Comparison of ENCODE assay signal across 10 mouse cellular contexts in genomic region chr12:84069582-84069981, GRCm38 (mm10). TPM values are rescaled to one million over a fixed set of nuclear protein-coding genes. Genes with fewer than 3 reads are reported as not detected.
DNase-seq lines count a peak whose midpoint lies in the region; ATAC-seq and TF ChIP-seq lines count a peak whose summit lies in the region.
"Not testable (repeated sequence)": the region's sequence is repeated elsewhere in the genome, so short reads cannot be mapped to it uniquely, and the experiment has no call there.
"Had no signal": no experiment of that assay in that cellular context is flagged by ENCODE, and none has a peak within 500 bp of the region (broad histone marks: within the 10 kb centered on the region; RNA-seq: fewer than 3 reads in every experiment).

No protein-coding gene starts in this region.

- H3K4me3 ChIP-seq in embryonic facial prominence, embryonic 13.5 days, result peak overlapping the region; percentile 45
- not testable (repeated sequence) for H3K4me3 ChIP-seq in heart, adult 2 months; lung, adult 2 months (replicated peaks; ENCODE audit: extremely low read depth, low read depth, low read length)
- peak overlapping the region; percentile 33 for H3K4me3 ChIP-seq in intestine, embryonic 14.5 days (ENCODE audit: low read depth, low read length)
- H3K4me3 ChIP-seq in olfactory bulb, adult 2 months (ENCODE audit: insufficient read depth, low read depth, low read length), result peak overlapping the region; percentile 44

- not testable (repeated sequence) for TF ChIP-seq EP300 in heart, adult 2 months (IDR thresholded peaks at IDR 0.05; ENCODE audit: insufficient read depth, low read depth, low read length)

- H3K4me1 ChIP-seq in embryonic facial prominence, embryonic 13.5 days; heart, adult 2 months (ENCODE audit: control insufficient read depth, insufficient read depth, low read length); intestine, embryonic 14.5 days (replicated peaks; ENCODE audit: control insufficient read depth, insufficient read depth, low read length); lung, adult 2 months (ENCODE audit: control insufficient read depth, insufficient read depth, low read length); olfactory bulb, adult 2 months (ENCODE audit: control insufficient read depth, insufficient read depth, low read length): not testable (repeated sequence)

- not testable (repeated sequence) for H3K9me3 ChIP-seq in embryonic facial prominence, embryonic 13.5 days; intestine, embryonic 14.5 days (ENCODE audit: control insufficient read depth, low read length)

- peak overlapping the region; percentile 69 for H3K4me2 ChIP-seq in embryonic facial prominence, embryonic 13.5 days
- H3K4me2 ChIP-seq in intestine, embryonic 14.5 days (ENCODE audit: low read length), result peak overlapping the region; percentile 57

- H3K27ac ChIP-seq in embryonic facial prominence, embryonic 13.5 days; heart, adult 2 months; intestine, embryonic 14.5 days (ENCODE audit: low read depth); olfactory bulb, adult 2 months (ENCODE audit: insufficient read depth, low read depth, low read length): not testable (repeated sequence)

- 3% methylated on average over 42 of the region's 52 CpGs for WGBS in embryonic facial prominence, embryonic 13.5 days
- 3% methylated on average over 44 of the region's 52 CpGs for WGBS in heart, adult 2 months
- under 1% methylated on average over 37 of the region's 52 CpGs for WGBS in intestine, embryonic 14.5 days
- WGBS in lung, adult 2 months, result 3% methylated on average over 48 of the region's 52 CpGs
- WGBS in olfactory bulb, adult 2 months, result 2% methylated on average over 52 of the region's 52 CpGs

- TF ChIP-seq POLR2A in heart, adult 2 months (IDR thresholded peaks at IDR 0.05; ENCODE audit: insufficient read depth, low read depth, low read length); lung, adult 2 months (IDR thresholded peaks at IDR 0.05; ENCODE audit: borderline replicate concordance, extremely low read depth, low read depth, low read length); olfactory bulb, adult 2 months (IDR thresholded peaks at IDR 0.05; ENCODE audit: insufficient read depth, low read depth, low read length): not testable (repeated sequence)

- TF ChIP-seq CTCF in heart, adult 2 months (IDR thresholded peaks at IDR 0.05); lung, adult 2 months (IDR thresholded peaks at IDR 0.05; ENCODE audit: insufficient read depth, low read length); olfactory bulb, adult 2 months (IDR thresholded peaks at IDR 0.05; ENCODE audit: insufficient read depth, low read depth, low read length): not testable (repeated sequence)

- peak; percentile 25 for DNase-seq in adrenal gland, adult 8-10 months
- DNase-seq in heart, adult 2 months, result peak; percentile 44 to 45
- peak; percentile 56 for DNase-seq in intestine, embryonic 14.5 days (ENCODE audit: low spot score)
- peak; percentile 30 to 47 for DNase-seq in layer of hippocampus, postnatal 36 days
- peak; percentile 21 for DNase-seq in lung, adult 2 months
- DNase-seq in thymus, postnatal 25 days, result peak; percentile 43

- H3K9ac ChIP-seq in embryonic facial prominence, embryonic 13.5 days, result 0 out of 2 replicates have a peak overlapping the region, but pooled peaks have one; percentile 49
- H3K9ac ChIP-seq in heart, adult 2 months (ENCODE audit: low read depth, low read length); intestine, embryonic 14.5 days (ENCODE audit: low read length): not testable (repeated sequence)

- H3K36me3 ChIP-seq in embryonic facial prominence, embryonic 13.5 days; heart, adult 2 months (ENCODE audit: control insufficient read depth, insufficient read depth, low read length); intestine, embryonic 14.5 days (ENCODE audit: control insufficient read depth, insufficient read depth, low read length): not testable (repeated sequence)

- intact Hi-C loops in heart, adult 2 months (cut with DNase I), result loop anchor here (10.0 kb wide), 1 partner anchor 175 kb away; no protein-coding TSS in a partner anchor

- not testable (repeated sequence) for ATAC-seq in embryonic facial prominence, embryonic 13.5 days (ENCODE audit: insufficient number of reproducible peaks, insufficient read depth, low FRiP score, low TSS enrichment, low read depth); intestine, embryonic 14.5 days (replicated peaks; ENCODE audit: low FRiP score, low TSS enrichment, low read depth)

- H3K79me2 ChIP-seq in heart, adult 2 months (replicated peaks; ENCODE audit: control insufficient read depth, insufficient read depth, low read length), result not testable (repeated sequence)

- peaks cover 40% of the 10 kb centered on the region for H3K27me3 ChIP-seq in embryonic facial prominence, embryonic 13.5 days
- not testable (repeated sequence) for H3K27me3 ChIP-seq in heart, adult 2 months (ENCODE audit: control insufficient read depth, insufficient read depth, low read length)
- H3K27me3 ChIP-seq in intestine, embryonic 14.5 days (replicated peaks; ENCODE audit: control insufficient read depth, insufficient read depth, low read length), result peaks cover 28% of the 10 kb centered on the region

RNA-seq across cellular contexts. Expression of gene Acot5, which starts 0.5 kb away (rescaled TPM):
- under 1 TPM in 2 of 4 experiments, not detected in 2; 0.23 to 0.49 TPM for total RNA-seq in adrenal gland, adult 8-10 months (2022)
- 0.18 TPM in 1 of 2 replicates, not detected in the other for polyA plus RNA-seq in embryonic facial prominence, embryonic 13.5 days (2015; fragmentation: Nextera tagmentation; extraction: Ambion mirVana)
- not detected for total RNA-seq in heart, adult 2 months (2021)
- polyA plus RNA-seq in heart, adult 2 months (2012; rRNA removed), result not detected in 2 replicates
- not detected in 2 replicates for polyA plus RNA-seq in intestine, embryonic 14.5 days (2014; fragmentation: Nextera tagmentation; extraction: Ambion mirVana)
- 1 to 10 TPM; 7.9 to 9.1 TPM for total RNA-seq in layer of hippocampus, postnatal 36 days (2021)
- polyA plus RNA-seq in lung, adult 2 months (2012; rRNA removed), result not detected in 2 replicates
- not detected in 2 replicates for polyA plus RNA-seq in olfactory bulb, adult 2 months (2012; ENCODE audit: insufficient read depth, insufficient read length, low replicate concordance, missing spikeins)
- total RNA-seq: heart, postnatal 25 days had no signal

RNA-seq across cellular contexts. Expression of gene Acot3, which starts 17.6 kb away (rescaled TPM):
- total RNA-seq in adrenal gland, adult 8-10 months (2022), result 1 to 10 TPM in 1 of 4 experiments, under 1 TPM in 1, not detected in 2; 0.29 to 2.8 TPM
- polyA plus RNA-seq in embryonic facial prominence, embryonic 13.5 days (2015; fragmentation: Nextera tagmentation; extraction: Ambion mirVana), result not detected in 2 replicates
- under 1 TPM; 0.84 TPM for total RNA-seq in heart, adult 2 months (2021)
- 0.32 and 0.57 TPM in 2 replicates for polyA plus RNA-seq in heart, adult 2 months (2012; rRNA removed)
- polyA plus RNA-seq in intestine, embryonic 14.5 days (2014; fragmentation: Nextera tagmentation; extraction: Ambion mirVana), result 0.55 and 0.68 TPM in 2 replicates
- total RNA-seq in layer of hippocampus, postnatal 36 days (2021), result 1 to 10 TPM; 2.1 TPM
- not detected in 2 replicates for polyA plus RNA-seq in lung, adult 2 months (2012; rRNA removed)
- polyA plus RNA-seq in olfactory bulb, adult 2 months (2012; ENCODE audit: insufficient read depth, insufficient read length, low replicate concordance, missing spikeins), result not detected in 2 replicates
- polyA plus RNA-seq: thymus, postnatal 0 days had no signal

RNA-seq across cellular contexts. Expression of gene Gm49366, which starts 30.8 kb away (rescaled TPM):
- 1 to 10 TPM in 1 of 4 experiments, not detected in 3; 1.2 TPM for total RNA-seq in adrenal gland, adult 8-10 months (2022)
- polyA plus RNA-seq in embryonic facial prominence, embryonic 13.5 days (2015; fragmentation: Nextera tagmentation; extraction: Ambion mirVana), result not detected in 2 replicates
- total RNA-seq in heart, adult 2 months (2021), result not detected
- 2.0 TPM in 1 of 2 replicates, not detected in the other for polyA plus RNA-seq in heart, adult 2 months (2012; rRNA removed)
- polyA plus RNA-seq in intestine, embryonic 14.5 days (2014; fragmentation: Nextera tagmentation; extraction: Ambion mirVana), result not detected in 2 replicates
- 1 to 10 TPM in 1 of 2 experiments, not detected in 1; 1.3 TPM for total RNA-seq in layer of hippocampus, postnatal 36 days (2021)
- not detected in 2 replicates for polyA plus RNA-seq in lung, adult 2 months (2012; rRNA removed)
- not detected in 2 replicates for polyA plus RNA-seq in olfactory bulb, adult 2 months (2012; ENCODE audit: insufficient read depth, insufficient read length, low replicate concordance, missing spikeins)
- total RNA-seq: heart, postnatal 25 days had no signal
- polyA plus RNA-seq: thymus, postnatal 0 days had no signal

RNA-seq across cellular contexts. Expression of gene Acot6, which starts 30.9 kb away (rescaled TPM):
- total RNA-seq in adrenal gland, adult 8-10 months (2022), result 1 to 10 TPM; 6.0 to 8.1 (median 7.0) TPM
- 1.4 and 1.6 TPM in 2 replicates for polyA plus RNA-seq in embryonic facial prominence, embryonic 13.5 days (2015; fragmentation: Nextera tagmentation; extraction: Ambion mirVana)
- total RNA-seq in heart, adult 2 months (2021), result 1 to 10 TPM; 2.2 TPM
- polyA plus RNA-seq in heart, adult 2 months (2012; rRNA removed), result 1.5 and 2.6 TPM in 2 replicates
- polyA plus RNA-seq in intestine, embryonic 14.5 days (2014; fragmentation: Nextera tagmentation; extraction: Ambion mirVana), result 1.5 and 2.2 TPM in 2 replicates
- 1 to 10 TPM; 4.6 to 5.0 TPM for total RNA-seq in layer of hippocampus, postnatal 36 days (2021)
- 1.9 TPM in 2 replicates for polyA plus RNA-seq in lung, adult 2 months (2012; rRNA removed)
- not detected in 2 replicates for polyA plus RNA-seq in olfactory bulb, adult 2 months (2012; ENCODE audit: insufficient read depth, insufficient read length, low replicate concordance, missing spikeins)

RNA-seq across cellular contexts. Expression of gene Acot4, which starts 31.4 kb away (rescaled TPM):
- 1 to 10 TPM in 2 of 4 experiments, under 1 TPM in 2; 0.56 to 3.5 (median 1.7) TPM for total RNA-seq in adrenal gland, adult 8-10 months (2022)
- polyA plus RNA-seq in embryonic facial prominence, embryonic 13.5 days (2015; fragmentation: Nextera tagmentation; extraction: Ambion mirVana), result 0.22 and 0.81 TPM in 2 replicates
- 1 to 10 TPM in 1 of 2 experiments, under 1 TPM in 1; 0.91 to 1.3 TPM for total RNA-seq in heart, adult 2 months (2021)
- polyA plus RNA-seq in heart, adult 2 months (2012; rRNA removed), result 0.53 and 0.61 TPM in 2 replicates
- polyA plus RNA-seq in intestine, embryonic 14.5 days (2014; fragmentation: Nextera tagmentation; extraction: Ambion mirVana), result 2.2 and 2.5 TPM in 2 replicates
- 1 to 10 TPM; 1.8 to 2.4 TPM for total RNA-seq in layer of hippocampus, postnatal 36 days (2021)
- 0.40 TPM in 2 replicates for polyA plus RNA-seq in lung, adult 2 months (2012; rRNA removed)
- polyA plus RNA-seq in olfactory bulb, adult 2 months (2012; ENCODE audit: insufficient read depth, insufficient read length, low replicate concordance, missing spikeins), result not detected in 2 replicates
